Mouse (Mus musculus) forebrain, embryonic 13.5 days (tissue): ENCODE data around the gene Mrps11. TPM values are rescaled to one million over a fixed set of nuclear protein-coding genes. Genes with fewer than 3 reads are reported as not detected.

Source experiments
- ATAC-seq: fragments of 200-750 bp; cut with Nextera tagmentation; 2 replicates; pipeline ENCODE4 v1.8.0; 2017
- H3K27ac ChIP-seq: fragments of 300-500 bp; sonication (generic); 2 replicates; pipeline ENCODE4 v1.5.1; 2015; ENCODE audit warnings: inconsistent platforms, mild to moderate bottlenecking, moderate library complexity
- H3K27me3 ChIP-seq: fragments of 300-500 bp; sonication (generic); 2 replicates; pipeline ENCODE4 v1.6.1; 2015; ENCODE audit warnings: mild to moderate bottlenecking, inconsistent platforms
- H3K36me3 ChIP-seq: fragments of 300-500 bp; sonication (generic); 2 replicates; pipeline ENCODE4 v1.6.1; 2015; ENCODE audit warnings: mild to moderate bottlenecking, inconsistent platforms; ENCODE audit not compliant: poor library complexity, severe bottlenecking
- H3K4me1 ChIP-seq: fragments of 300-500 bp; sonication (generic); 2 replicates; pipeline ENCODE4 v1.6.1; 2015; ENCODE audit warnings: inconsistent platforms
- H3K4me2 ChIP-seq: fragments of 300-500 bp; sonication (generic); 2 replicates; pipeline ENCODE4 v1.6.1; 2015; ENCODE audit warnings: inconsistent platforms, mild to moderate bottlenecking, moderate library complexity
- H3K4me3 ChIP-seq: fragments of 300-500 bp; sonication (generic); 2 replicates; pipeline ENCODE4 v1.5.1; 2015; ENCODE audit warnings: mild to moderate bottlenecking, inconsistent platforms
- H3K9ac ChIP-seq: fragments of 300-500 bp; sonication (generic); 2 replicates; pipeline ENCODE4 v1.6.1; 2015; ENCODE audit warnings: mild to moderate bottlenecking, inconsistent platforms
- H3K9me3 ChIP-seq: fragments of 300-500 bp; sonication (generic); replicated peaks from 2 replicates; pipeline ENCODE4 v1.6.1; 2016; ENCODE audit warnings: inconsistent platforms
- WGBS: fragments of 180-500 bp; shearing (Covaris S2); methylation state at CpG from one replicate; pipeline ENCODE4 v1.1.7; 2015; 5-methylcytosine and 5-hydroxymethylcytosine counted together
- polyA plus RNA-seq: library from polyadenylated mRNA; unstranded; fragments of >200 nt; fragmentation: Nextera tagmentation; extraction: Ambion mirVana; gene quantifications from 2 replicates; pipeline ENCODE4 v1.2.1, GENCODE M21; 2015

Mrps11 gene
- polyA plus RNA-seq, 1 experiment from 2014 or later = 81.2 TPM

GRCm38 (mm10) chr7:78766019-78766683 lies 16.8 kb upstream of the Mrps11 start:
- no peak overlapping the region for H3K9ac ChIP-seq
- H3K36me3 ChIP-seq = no peaks in the 10 kb centered on the region
- peak; percentile 86 for ATAC-seq
- no peak overlapping the region for H3K27ac ChIP-seq
- WGBS = 21% methylated on average over 18 of the region's 18 CpGs
- no peaks in the 10 kb centered on the region; the same call in 1 of the 2 replicates for H3K27me3 ChIP-seq
- no peak overlapping the region for H3K4me3 ChIP-seq
- peaks cover 11% of the 10 kb centered on the region; the same call in 1 of the 2 replicates for H3K4me1 ChIP-seq
- peak overlapping the region; percentile 45 for H3K4me2 ChIP-seq
- no peaks in the 10 kb centered on the region for H3K9me3 ChIP-seq

DNA sequence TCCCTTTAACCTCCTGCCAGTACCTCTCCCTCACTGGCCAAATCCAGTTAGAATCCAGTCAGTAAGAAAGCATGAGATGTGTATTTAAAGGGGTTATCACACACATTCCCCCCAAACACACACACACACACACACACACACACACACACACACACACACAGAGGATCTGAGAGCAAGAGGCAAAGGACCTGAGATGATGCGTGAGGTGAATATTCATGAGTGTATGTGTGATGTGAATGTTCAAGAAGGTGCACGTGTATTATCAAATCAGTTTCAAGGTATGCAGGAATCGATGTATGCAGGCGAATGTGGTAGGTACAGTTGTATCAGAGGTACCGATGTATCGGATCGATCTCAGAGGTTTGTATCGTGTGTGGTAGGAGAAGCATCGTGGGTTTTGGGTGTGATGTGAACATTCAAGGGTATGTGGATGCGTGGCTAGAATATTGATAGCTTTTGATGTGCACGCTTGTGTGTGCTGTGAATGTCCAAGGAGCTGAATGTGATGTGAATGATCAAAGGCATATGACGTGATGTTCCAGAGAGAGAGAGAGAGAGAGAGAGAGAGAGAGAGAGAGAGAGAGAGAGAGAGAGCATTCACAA lies 14.9 kb upstream of the Mrps11 start:
- Histone ChIP-seq H3K27me3 (no peaks in the 10 kb centered on the region; the same call in 1 of the 2 replicates), H3K4me1 (peaks cover 11% of the 10 kb centered on the region; the same call in 1 of the 2 replicates), H3K4me2 (no peak overlapping the region), H3K4me3 (no peak overlapping the region), H3K9ac (no peak overlapping the region), H3K27ac (no peak overlapping the region), H3K9me3 (no peaks in the 10 kb centered on the region), H3K36me3 (peaks cover 10% of the 10 kb centered on the region)
- no peak for ATAC-seq
- 83% methylated on average over 12 of the region's 12 CpGs for WGBS

DNA sequence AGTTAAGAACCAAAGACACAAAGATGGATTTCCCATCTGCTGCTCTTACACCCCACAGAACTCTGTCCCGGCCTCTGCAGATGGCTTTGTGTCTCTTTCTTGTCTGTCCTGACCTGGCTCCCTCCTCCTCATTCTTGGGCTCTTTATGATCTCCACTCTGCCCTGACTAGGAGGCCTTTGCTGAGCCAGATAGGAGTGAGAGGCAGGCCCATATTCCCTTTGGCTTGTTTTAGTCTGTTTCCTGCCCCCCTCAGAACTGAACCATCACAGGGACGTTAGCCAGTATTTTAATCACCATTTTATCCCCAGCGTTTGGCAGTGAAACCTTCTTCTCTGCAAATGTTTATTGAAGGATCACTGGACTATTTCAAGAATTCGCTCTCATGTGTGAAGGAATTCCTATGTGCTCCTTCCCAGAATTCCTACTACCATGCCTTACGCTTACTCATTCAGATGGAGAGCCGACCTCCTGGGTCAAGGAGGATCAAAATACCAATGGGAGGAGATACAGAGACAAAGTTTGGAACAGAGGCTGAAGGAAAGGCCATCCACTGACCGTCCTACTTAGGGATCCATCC lies 13.8 kb upstream of the Mrps11 start:
- Histone ChIP-seq H3K36me3 (peaks cover 21% of the 10 kb centered on the region), H3K9ac (no peak overlapping the region), H3K27ac (no peak overlapping the region), H3K27me3 (no peaks in the 10 kb centered on the region; the same call in 1 of the 2 replicates), H3K4me2 (no peak overlapping the region), H3K4me1 (peaks cover 11% of the 10 kb centered on the region; the same call in 1 of the 2 replicates), H3K9me3 (no peaks in the 10 kb centered on the region), H3K4me3 (no peak overlapping the region)
- 77% methylated on average over 7 of the region's 7 CpGs for WGBS
- no peak for ATAC-seq

GRCm38 (mm10) chr7:78770936-78771335 lies 12.0 kb upstream of the Mrps11 start:
- Histone ChIP-seq H3K27ac (no peak overlapping the region), H3K4me2 (no peak overlapping the region), H3K9ac (no peak overlapping the region), H3K4me1 (peaks cover 3% of the 10 kb centered on the region; the same call in 1 of the 2 replicates), H3K9me3 (no peaks in the 10 kb centered on the region), H3K36me3 (peaks cover 38% of the 10 kb centered on the region), H3K27me3 (no peaks in the 10 kb centered on the region; the same call in 1 of the 2 replicates), H3K4me3 (no peak overlapping the region)
- 86% methylated on average over 5 of the region's 5 CpGs for WGBS
- ATAC-seq = no peak

DNA sequence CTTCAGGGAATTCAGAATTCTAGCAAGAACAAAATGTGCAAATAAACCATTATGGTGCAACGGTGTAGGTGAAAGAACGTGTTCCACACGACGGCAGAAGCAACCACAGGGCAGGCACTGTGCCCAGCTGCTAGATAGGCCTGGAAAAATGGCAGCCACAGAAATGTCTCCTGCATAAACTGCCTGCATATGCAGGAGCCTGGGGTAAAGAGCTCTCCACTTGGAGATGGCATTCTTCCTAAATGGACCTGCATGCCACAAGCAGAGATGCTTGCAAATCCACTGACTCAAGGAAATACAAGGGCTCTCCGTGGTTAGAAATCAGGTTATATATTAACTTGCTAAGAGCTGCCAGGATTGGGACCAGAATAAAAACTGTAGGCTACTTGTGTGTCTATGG lies 4.2 kb upstream of the Mrps11 start:
- peaks cover 13% of the 10 kb centered on the region for H3K4me1 ChIP-seq
- no peak overlapping the region for H3K9ac ChIP-seq
- no peaks in the 10 kb centered on the region for H3K27me3 ChIP-seq
- no peak overlapping the region for H3K4me3 ChIP-seq
- WGBS = 96% methylated on average over 5 of the region's 5 CpGs
- no peak for ATAC-seq
- no peak overlapping the region for H3K27ac ChIP-seq
- H3K4me2 ChIP-seq = no peak overlapping the region
- peaks cover 63% of the 10 kb centered on the region for H3K36me3 ChIP-seq
- H3K9me3 ChIP-seq = no peaks in the 10 kb centered on the region

GRCm38 (mm10) chr7:78785906-78786305 lies 3.0 kb downstream of the Mrps11 start:
- no peaks in the 10 kb centered on the region for H3K27me3 ChIP-seq
- ATAC-seq = no peak

GRCm38 (mm10) chr7:78787793-78788380 lies 5.0 kb downstream of the Mrps11 start:
- Histone ChIP-seq H3K27me3 (no peaks in the 10 kb centered on the region), H3K4me3 (no peak overlapping the region), H3K36me3 (peaks cover 54% of the 10 kb centered on the region), H3K4me1 (peaks cover 15% of the 10 kb centered on the region), H3K9ac (no peak overlapping the region), H3K4me2 (no peak overlapping the region), H3K9me3 (no peaks in the 10 kb centered on the region), H3K27ac (no peak overlapping the region)
- WGBS = 90% methylated on average over 12 of the region's 12 CpGs
- ATAC-seq = no peak

More at GRCm38 (mm10) chr7:78785906-78786305, 3.0 kb downstream of the Mrps11 start:
- no peak overlapping the region; the same call in 1 of the 2 replicates for H3K27ac ChIP-seq
- no peak overlapping the region for H3K9ac ChIP-seq
- no peak overlapping the region for H3K4me3 ChIP-seq
- peaks cover 36% of the 10 kb centered on the region for H3K36me3 ChIP-seq
- WGBS = 86% methylated on average over 5 of the region's 5 CpGs
- peaks cover 25% of the 10 kb centered on the region for H3K4me1 ChIP-seq
- no peaks in the 10 kb centered on the region for H3K9me3 ChIP-seq
- no peak overlapping the region for H3K4me2 ChIP-seq

DNA sequence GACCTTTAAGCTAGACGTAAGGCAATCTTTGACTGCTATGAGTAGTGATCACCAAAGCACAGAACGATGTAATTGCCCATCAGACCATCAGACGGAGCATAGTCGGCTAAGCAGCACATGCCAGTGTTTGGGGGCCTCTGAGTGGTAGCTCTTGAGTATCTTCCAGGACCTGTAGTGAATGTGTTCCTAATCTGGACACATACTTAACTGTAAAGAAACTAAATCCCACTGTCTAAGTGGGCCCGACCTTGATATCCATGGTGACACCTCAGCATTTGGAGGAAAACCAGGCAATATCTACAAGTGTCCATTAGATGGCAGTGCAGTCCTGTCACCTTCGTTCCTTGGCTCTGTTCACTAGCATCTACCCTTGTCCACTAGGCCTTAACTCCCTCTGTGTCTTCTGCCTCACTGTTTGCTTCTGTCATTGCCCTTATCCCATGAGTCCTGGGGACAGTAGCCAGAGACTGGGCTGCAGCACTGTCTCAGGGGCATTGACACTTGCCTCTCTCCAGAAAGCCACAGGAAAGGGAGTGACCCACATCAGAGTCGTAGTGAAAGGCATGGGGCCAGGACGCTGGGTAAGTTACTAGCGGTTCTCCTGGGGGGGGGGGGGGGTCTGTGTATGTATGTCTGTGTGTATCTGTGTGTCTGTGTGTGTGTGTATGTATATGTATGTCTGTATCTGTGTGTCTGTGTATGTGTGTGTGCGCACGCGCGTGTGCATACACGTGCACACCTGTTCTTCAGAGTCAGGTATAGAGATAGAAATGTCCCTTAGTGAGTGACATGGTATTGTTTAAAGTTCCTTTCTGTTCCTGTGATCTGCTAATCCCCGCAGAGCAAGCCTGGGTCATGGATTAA lies 8.7 kb downstream of the Mrps11 start:
- peaks cover 56% of the 10 kb centered on the region for H3K36me3 ChIP-seq
- no peak overlapping the region for H3K4me3 ChIP-seq
- no peaks in the 10 kb centered on the region for H3K9me3 ChIP-seq
- no peaks in the 10 kb centered on the region for H3K4me1 ChIP-seq
- no peak overlapping the region for H3K9ac ChIP-seq
- 85% methylated on average over 15 of the region's 15 CpGs for WGBS
- H3K27me3 ChIP-seq = no peaks in the 10 kb centered on the region
- no peak overlapping the region for H3K27ac ChIP-seq
- peak; percentile 83 for ATAC-seq
- H3K4me2 ChIP-seq = no peak overlapping the region

- no peak for ATAC-seq
- H3K27ac ChIP-seq = no peak overlapping the region
- peaks cover 15% of the 10 kb centered on the region for H3K4me1 ChIP-seq
- peaks cover 42% of the 10 kb centered on the region for H3K36me3 ChIP-seq
- no peak overlapping the region for H3K4me3 ChIP-seq
- 91% methylated on average over 13 of the region's 13 CpGs for WGBS
- no peaks in the 10 kb centered on the region for H3K27me3 ChIP-seq
- H3K9me3 ChIP-seq = no peaks in the 10 kb centered on the region
- H3K9ac ChIP-seq = no peak overlapping the region
- no peak overlapping the region for H3K4me2 ChIP-seq
Observed at GRCm38 (mm10) chr7:78793895-78794570, 11.1 kb downstream of the Mrps11 start.

- Histone ChIP-seq H3K27me3 (no peaks in the 10 kb centered on the region), H3K9ac (no peak overlapping the region), H3K4me2 (no peak overlapping the region), H3K36me3 (peaks cover 36% of the 10 kb centered on the region), H3K9me3 (no peaks in the 10 kb centered on the region), H3K27ac (no peak overlapping the region), H3K4me3 (no peak overlapping the region), H3K4me1 (peaks cover 15% of the 10 kb centered on the region)
- 74% methylated on average over 6 of the region's 6 CpGs for WGBS
- ATAC-seq = no peak
Observed at GRCm38 (mm10) chr7:78794571-78795092, 11.7 kb downstream of the Mrps11 start.

GRCm38 (mm10) chr7:78796624-78797023 lies 13.7 kb downstream of the Mrps11 start:
- no peak overlapping the region for H3K9ac ChIP-seq
- no peaks in the 10 kb centered on the region for H3K27me3 ChIP-seq
- H3K36me3 ChIP-seq = peaks cover 19% of the 10 kb centered on the region
- H3K4me1 ChIP-seq = peaks cover 15% of the 10 kb centered on the region
- no peak overlapping the region for H3K4me3 ChIP-seq
- no peak overlapping the region for H3K4me2 ChIP-seq
- no peak overlapping the region for H3K27ac ChIP-seq
- ATAC-seq = no peak
- 90% methylated on average over 3 of the region's 3 CpGs for WGBS
- H3K9me3 ChIP-seq = no peaks in the 10 kb centered on the region
